Mouse (Mus musculus) adrenal gland, adult 2 months (tissue): Measurements from ENCODE around the gene Vwa5b2. TPM values are rescaled to one million over a fixed set of nuclear protein-coding genes. Genes with fewer than 3 reads are reported as not detected.

Experiments used
- DNase-seq: peaks from one replicate; pipeline ENCODE4 v3.0.0; 2021
- long read RNA-seq: library from polyadenylated mRNA; stranded (forward); transcript quantifications from one replicate; pipeline ENCODE4 v2.0.0, GENCODE M21; 2021
- polyA plus RNA-seq: library from polyadenylated mRNA; depleted of rRNA; stranded (reverse); fragments of >200 nt; gene quantifications from 2 replicates; pipeline ENCODE4 v1.2.3, GENCODE M21; 2012; rRNA removed
- total RNA-seq, 2 experiments: library from RNA; stranded (reverse); gene quantifications; 2 replicates each; pipeline ENCODE4 v1.2.3; 2021

Vwa5b2 gene
- total RNA-seq (1 to 10 TPM; 1.3 to 1.4 TPM), polyA plus RNA-seq (3.7 and 5.9 TPM in 2 replicates)
- long read RNA-seq: 0 reads

DNA sequence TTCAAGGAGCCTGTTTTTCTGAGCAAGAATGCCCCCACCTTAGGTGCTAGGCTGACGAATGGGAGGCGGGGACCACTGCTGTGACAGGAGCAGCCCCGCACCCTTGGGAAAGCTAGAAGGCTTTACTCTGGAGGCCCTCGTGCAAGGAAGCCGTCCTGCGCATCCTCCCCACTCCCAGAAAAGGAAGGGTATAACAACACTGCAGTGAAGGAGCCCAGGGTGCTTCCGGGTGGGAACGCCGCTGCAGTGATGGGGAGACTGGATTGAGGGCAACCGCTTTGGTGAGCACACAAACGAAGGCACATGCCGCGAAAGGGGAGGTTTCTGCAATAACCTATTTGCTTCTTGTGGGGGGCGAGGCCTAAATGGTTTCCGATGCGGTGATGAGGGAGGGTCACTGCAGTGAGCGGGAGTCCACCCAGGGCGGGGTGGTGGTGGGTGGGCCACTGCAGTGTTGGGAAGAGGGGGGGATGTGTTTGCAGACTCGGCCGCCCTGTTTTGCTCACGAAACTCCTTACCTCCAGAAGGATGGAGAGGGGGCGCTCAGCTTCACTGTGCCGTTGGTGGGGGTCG, at the start of gene Vwa5b2:
TSS of gene Vwa5b2 (plus strand) at position 106 of the 573 bp plus-strand sequence.
- no peak for DNase-seq

GRCm38 (mm10) chr16:20539649-20540048, 49.6 kb upstream of the Vwa5b2 start:
- DNase-seq: no peak

- peak; percentile 69 for DNase-seq
Measured at GRCm38 (mm10) chr16:20540438-20540837, 48.8 kb upstream of the Vwa5b2 start.

DNA sequence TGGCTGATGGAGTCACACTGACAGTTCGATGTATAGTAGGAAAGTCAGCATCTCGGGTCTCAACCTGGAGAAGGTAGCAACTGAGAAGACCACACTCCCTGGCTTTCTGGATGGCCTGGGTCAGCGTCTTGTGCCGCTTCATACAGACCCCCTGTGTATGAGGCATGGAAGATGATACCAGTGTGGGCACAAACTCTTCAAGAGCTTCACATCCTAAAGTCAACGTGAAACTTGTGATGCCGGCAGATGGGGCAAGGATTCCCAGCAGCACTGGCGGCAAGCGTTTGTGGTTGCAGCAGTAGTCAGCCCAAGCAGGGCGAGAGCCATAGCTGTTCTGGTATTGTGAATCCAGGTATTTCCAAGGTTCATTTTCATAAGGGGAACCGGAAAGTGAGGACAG, 43.6 kb upstream of the Vwa5b2 start:
- no peak for DNase-seq

DNA sequence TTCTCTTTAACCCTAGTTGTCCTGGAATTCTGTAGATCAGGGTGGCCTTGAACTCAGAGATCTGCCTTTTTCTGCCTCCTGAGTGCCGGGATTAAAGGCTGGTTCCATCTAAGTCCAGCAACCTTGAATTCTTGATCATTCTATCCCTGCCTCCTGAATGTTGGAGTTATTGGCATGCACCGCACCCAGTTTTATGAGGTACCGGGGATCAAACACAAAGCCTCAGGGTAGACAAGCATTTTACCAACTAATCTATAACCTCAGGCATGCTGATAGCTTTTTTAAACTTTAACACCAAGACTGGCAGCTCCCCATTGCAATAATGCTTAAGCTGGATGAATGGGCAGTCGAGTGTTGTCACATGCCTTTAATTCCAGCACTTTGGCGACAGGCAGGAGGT, 41.8 kb upstream of the Vwa5b2 start:
- DNase-seq: no peak

DNA sequence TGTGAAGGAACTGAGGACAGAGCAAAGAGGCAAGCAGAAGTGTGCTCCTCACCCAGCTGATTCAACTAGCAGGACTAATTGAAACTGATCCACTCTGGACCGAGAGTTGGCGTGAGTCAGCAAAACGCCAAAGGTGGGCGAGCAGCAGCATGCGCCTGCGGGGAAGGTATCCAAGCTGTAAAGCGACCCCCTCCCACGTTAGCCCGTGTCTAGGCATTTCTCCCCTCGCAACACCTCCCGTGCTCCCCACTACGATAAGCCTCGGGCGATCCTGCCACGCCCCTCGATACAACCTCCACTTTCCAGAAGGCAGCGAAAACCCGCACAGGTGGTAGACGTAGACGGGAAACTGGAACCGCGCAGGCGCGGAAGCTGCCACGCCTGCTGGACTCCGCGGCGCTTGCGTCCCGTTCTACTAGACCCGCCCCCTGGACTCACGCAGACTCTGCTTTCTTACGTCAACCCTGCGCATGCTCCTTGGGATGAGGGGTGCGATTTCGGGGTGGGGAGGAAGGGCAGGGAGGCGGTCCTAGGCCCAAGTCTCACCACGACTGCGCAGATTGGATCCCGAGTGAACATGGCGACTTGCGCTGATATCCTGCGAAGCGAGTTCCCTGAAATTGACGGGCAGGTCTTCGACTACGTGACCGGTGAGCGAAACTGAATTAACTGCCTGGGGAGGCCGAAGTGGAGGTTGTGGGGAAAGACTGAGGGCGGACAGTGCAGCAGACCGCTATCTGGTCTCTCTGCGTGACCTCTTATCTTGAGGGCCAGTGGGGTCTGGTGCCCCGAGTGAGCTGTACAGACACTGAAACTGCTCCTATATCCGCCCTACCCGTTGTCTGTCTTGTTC, 40.9 kb upstream of the Vwa5b2 start, which contains the start of gene Abcf3:
TSS of gene Abcf3 (plus strand) at position 482 of the 853 bp plus-strand sequence.
- peak; percentile 99 for DNase-seq

DNA sequence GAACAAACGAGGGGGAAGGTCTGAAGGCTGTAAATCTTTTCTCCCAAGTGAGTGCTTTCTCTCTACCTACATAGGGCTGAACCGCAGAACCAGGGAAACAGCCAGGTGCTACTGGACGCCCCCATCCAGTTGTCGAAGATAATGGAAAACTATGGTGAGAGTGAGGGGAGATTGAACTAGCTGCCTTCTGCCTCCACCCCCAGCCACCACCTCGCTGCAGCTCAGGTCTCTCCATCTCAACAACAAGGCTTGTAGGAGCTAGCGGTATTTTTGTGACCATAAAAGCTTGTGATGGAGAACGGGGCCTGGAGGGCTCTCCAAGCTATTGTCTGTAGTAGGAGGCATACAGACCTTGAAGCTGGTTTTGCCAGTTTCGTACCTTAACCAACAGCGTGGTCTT, 40.1 kb upstream of the Vwa5b2 start:
- no peak for DNase-seq

DNA sequence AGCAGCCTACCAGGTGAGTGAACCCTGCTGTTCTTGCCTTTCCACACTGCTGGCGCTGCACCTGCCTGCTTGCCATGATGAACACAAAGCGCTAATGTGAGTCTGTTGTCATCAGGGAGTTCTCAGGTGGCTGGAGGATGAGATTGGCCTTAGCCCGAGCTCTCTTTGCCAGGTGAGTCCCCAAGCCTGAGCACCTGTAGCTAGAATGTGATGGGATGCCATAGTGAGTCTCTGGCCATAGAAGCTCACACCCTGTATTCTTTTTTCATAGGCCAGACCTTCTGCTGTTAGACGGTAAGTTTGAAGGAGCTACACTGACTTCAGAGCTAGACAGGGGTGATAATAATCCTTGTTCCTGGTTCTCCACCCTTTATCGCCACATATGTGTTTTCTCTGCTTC, 37.6 kb upstream of the Vwa5b2 start:
- no peak for DNase-seq

- no peak for DNase-seq
Measured at GRCm38 (mm10) chr16:20552594-20552993, 36.7 kb upstream of the Vwa5b2 start.

DNA sequence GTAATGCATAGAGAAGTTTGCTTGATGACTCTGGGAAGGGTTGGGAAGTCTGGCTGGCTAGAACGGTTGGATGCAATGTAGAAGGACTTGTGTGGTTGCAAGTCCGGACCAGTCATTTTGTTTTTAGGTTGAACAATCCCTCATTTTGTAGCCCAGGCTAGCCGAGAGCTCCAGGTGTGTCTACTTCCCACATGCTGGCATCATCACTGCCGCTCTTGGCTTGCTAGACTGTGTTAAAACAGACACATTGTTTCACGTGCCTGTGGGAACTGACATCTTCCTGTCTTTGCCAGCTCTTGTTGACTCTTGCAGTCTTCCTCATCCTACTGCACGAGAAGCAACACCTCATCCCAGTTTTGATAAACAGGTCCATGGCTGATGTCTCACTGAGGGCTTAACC, 34.3 kb upstream of the Vwa5b2 start:
- no peak for DNase-seq

DNA sequence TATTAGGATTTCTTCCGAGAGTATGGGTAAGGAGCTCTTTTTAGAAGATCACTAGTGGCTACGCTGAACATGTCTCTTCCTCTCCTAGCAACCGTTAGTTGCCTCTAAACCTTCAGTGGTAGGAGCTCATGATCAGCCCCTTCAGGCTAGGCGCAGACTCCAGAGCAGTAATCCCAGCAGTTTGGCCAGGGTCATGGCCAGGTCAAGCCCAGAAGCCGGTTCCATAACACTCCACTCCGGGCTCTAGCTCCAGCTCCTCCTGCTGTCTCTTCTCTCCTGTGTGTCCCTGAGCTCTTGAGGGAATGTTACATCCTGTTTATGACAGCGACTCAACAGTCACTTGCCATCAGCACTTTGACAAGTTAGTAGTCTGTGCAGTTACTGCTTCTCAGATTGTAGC, 31.9 kb upstream of the Vwa5b2 start:
- no peak for DNase-seq

GRCm38 (mm10) chr16:20565075-20565474, 24.2 kb upstream of the Vwa5b2 start:
- no peak for DNase-seq

DNA sequence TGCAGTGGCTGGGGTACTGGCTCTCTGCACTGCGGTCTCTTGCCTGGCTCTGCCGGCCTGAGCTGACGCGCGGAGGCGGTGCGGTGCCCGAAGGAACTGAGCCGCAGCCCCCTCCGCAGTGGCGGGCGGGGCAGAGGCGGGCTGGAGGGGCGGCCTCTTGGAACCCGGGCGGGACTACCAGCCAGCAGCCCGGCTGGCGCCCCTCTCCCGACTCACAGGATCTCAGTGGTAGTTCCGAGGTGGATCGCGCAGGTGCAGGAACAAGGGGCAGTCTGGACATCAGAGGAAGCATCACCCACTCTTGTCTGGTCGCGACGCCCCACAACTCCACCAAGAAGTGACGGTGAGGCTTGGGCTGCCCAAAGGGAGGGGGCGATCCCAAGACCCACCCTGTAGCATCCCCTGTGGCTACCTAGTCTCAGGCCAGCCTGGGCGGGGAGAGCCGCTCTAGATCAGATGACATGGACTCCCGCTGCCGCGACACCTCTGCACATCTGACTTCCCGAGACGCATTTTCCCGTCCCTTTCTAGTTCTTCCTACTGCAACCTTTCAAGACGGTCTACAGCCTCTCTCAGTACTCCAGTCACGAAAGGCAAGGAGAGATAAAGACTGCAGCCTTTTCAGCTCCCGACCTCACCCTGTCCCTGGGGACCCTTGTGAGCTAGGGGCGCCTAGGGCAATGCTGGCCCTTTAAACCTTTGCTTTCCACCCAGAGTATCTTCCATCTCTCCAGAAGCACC, 838 bp downstream of the Vwa5b2 start:
- peak; percentile 31 for DNase-seq

DNA sequence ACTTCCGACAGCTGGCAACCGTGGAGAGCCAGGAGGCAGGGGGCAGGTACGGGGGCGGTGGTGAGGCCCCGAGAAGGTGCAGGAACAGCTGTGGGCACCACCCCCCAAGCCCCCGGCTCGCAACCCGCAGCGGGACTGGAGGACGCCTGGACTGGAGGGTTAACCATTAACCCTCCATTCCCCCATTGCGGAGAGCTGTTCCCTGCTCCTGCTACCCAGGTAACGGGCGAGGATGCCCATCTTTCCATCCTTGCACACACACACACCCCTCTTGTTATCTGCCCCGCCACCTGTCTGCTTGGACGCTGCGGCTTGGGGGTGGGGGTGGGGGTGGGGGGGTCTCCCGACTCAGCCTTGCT, 1.4 kb downstream of the Vwa5b2 start:
- DNase-seq: no peak

DNA sequence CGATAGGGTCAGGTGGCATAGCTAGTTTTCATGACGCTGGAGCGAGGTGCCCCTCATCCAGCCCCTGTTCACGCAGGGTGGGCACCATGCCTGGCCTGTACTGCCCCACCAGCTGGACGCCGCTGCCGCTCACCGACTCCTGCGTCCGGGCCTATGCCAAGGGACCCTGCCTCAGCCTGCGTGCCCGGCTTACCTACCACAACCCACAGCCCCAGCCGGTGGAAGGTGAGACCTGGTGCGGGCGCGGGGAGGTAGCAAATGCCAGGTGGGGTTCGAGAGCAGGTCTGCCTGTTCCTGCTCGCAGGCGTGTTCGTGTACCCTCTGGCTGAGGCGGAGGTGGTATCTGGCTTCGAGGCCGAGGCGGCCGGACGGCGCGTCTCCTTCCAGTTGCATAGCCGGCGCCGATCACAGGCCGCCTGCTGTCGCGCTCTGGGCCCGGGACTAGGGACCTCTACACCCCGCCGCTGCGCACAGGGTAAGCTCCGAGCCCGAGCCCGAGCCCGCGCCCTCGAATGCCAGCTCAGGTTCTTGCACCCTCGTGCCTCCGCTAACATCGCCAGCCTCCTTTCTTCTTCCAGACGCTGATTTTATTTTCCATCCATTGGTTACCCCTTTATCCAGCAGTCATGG, 1.9 kb downstream of the Vwa5b2 start:
- DNase-seq: peak; percentile 9

GRCm38 (mm10) chr16:20595060-20595673, 5.9 kb downstream of the Vwa5b2 start:
- no peak for DNase-seq

DNA sequence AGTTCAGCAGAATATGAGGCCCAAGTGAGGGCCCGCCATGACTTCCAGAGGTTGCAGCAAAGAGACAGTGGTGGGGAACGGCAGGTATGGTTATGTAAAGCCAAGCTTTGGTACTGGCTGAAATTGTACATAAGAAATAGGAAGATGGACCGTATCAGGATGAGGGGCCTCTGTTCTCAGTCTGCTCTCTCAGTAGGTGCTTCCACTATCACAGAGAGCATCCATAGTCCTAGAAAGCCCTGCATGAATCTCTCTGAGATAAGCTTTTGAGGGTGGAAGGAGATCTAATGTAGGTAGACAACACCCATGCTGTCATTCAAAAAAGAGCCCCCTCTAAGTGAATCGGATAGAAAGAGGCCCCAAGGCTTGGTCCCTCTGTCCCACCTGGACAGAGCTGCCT, 6.5 kb downstream of the Vwa5b2 start:
- no peak for DNase-seq

GRCm38 (mm10) chr16:20596687-20597441, 7.6 kb downstream of the Vwa5b2 start:
- DNase-seq: no peak

- no peak for DNase-seq
Measured at GRCm38 (mm10) chr16:20600511-20600910, 11.2 kb downstream of the Vwa5b2 start.

- no peak for DNase-seq
Measured at GRCm38 (mm10) chr16:20604705-20605104, 15.4 kb downstream of the Vwa5b2 start.
